Mouse (Mus musculus): ENCODE measurements around the gene Smg7.

- TF ChIP-seq ZNF384 (IDR thresholded peaks at IDR 0.05; ENCODE audit: low read depth, low read length) (no peak), CHD2 (IDR thresholded peaks at IDR 0.05; ENCODE audit: low read depth, low read length) (no peak), ZC3H11A (IDR thresholded peaks at IDR 0.05; ENCODE audit: borderline replicate concordance, low read depth, low read length) (no peak), MAFK (IDR thresholded peaks at IDR 0.05; ENCODE audit: insufficient read depth, low read depth, low read length) (no peak)
Measured at GRCm38 (mm10) chr1:152828168-152828567, 74.3 kb downstream of the Smg7 start.

Measured in ES-E14 (cell line).